Mouse (Mus musculus) heart, postnatal 4 days (tissue): ENCODE results near the gene Sf3b1. TPM values are rescaled to one million over a fixed set of nuclear protein-coding genes. Genes with fewer than 3 reads are reported as not detected.

Experiments
- DNase-seq: peaks from one replicate; pipeline ENCODE4 v3.0.0; 2021
- total RNA-seq, 2 experiments: library from RNA; stranded (reverse); gene quantifications; 2 replicates each; pipeline ENCODE4 v1.2.3; 2021

Sf3b1 gene
- total RNA-seq, 2 experiments from 2014 or later = 130 to 143 TPM

DNA sequence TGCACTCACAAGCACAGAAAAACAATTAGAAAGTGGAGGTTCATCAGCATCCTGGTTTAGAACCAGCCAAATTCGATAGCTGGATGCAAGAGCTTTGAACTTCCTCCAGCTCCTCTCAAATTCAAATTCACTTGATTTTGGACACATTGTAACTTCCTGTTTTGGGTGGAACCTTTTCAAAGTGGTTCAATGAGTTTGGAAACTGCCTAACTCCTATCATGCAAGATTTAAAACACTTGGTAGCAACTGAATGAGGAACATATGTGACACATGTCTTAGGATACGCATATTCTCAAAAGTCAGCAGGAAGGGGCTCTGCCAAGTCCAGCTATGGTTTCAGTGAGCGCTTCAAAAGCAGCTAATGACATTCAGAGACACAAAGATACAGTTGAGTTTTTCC lies 82.6 kb downstream of the Sf3b1 start:
- no peak for DNase-seq

DNA sequence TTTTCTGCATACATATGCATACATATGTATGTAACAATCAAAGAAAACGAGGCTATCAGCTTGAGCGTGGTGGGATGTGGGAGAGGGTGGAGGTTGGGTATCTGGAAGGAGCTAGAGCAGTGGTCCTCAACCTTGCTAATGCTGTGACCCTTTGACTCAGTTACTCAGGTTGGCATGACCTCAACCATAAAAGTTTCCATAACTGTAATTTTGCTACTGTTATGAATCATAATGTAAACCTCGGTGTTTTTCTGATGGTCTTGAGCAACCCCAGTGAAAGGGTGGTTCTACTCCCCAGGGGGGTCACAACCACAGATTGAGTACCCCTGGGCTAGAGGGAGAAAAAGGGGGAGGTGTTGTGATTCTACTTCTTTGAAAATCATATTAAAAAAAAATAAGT lies 91.8 kb downstream of the Sf3b1 start:
- no peak for DNase-seq

Other genes starting within 250 kb of the Sf3b1 start
- 10 to 100 TPM; 18.0 to 20.9 TPM for gene Ankrd44, start 101.1 kb downstream of the Sf3b1 start, total RNA-seq
- 10 to 100 TPM; 36.7 to 37.6 TPM for gene Coq10b, start 25.3 kb upstream of the Sf3b1 start, total RNA-seq
- gene Hspe1, start 60.7 kb upstream of the Sf3b1 start, total RNA-seq = 100 to 1,000 TPM; 142 to 148 TPM
- gene Hspd1, start 60.8 kb upstream of the Sf3b1 start, total RNA-seq = 100 to 1,000 TPM; 363 to 379 TPM
- 10 to 100 TPM; 45.8 to 48.8 TPM for gene Mob4, start 103.8 kb upstream of the Sf3b1 start, total RNA-seq
- 10 to 100 TPM; 13.7 to 15.0 TPM for gene Rftn2, start 199.3 kb upstream of the Sf3b1 start, total RNA-seq
- 1 to 10 TPM; 5.1 to 5.5 TPM for gene Mars2, start 209.7 kb upstream of the Sf3b1 start, total RNA-seq